Mouse (Mus musculus): ENCODE results near the gene Prps1l1. TPM values are rescaled to one million over a fixed set of nuclear protein-coding genes. Genes with fewer than 3 reads are reported as not detected.

The Prps1l1 gene
- polyA plus RNA-seq, 1 experiment from 2014 or later: not detected

- H3K36me3 ChIP-seq: no peaks in the 10 kb centered on the region
- ATAC-seq (ENCODE audit: insufficient number of reproducible peaks, insufficient read depth, low FRiP score, low TSS enrichment, low read depth): no peak
- no peak overlapping the region for H3K9ac ChIP-seq
- peaks cover 7% of the 10 kb centered on the region; the same call in 1 of the 2 replicates for H3K4me1 ChIP-seq
- no peak overlapping the region for H3K27ac ChIP-seq
- no peaks in the 10 kb centered on the region for H3K9me3 ChIP-seq
- no peak overlapping the region for H3K4me2 ChIP-seq
- no peak overlapping the region for H3K4me3 ChIP-seq
- no peaks in the 10 kb centered on the region for H3K27me3 ChIP-seq
Measured at GRCm38 (mm10) chr12:35005748-35006147, 21.2 kb downstream of the Prps1l1 start.

DNA sequence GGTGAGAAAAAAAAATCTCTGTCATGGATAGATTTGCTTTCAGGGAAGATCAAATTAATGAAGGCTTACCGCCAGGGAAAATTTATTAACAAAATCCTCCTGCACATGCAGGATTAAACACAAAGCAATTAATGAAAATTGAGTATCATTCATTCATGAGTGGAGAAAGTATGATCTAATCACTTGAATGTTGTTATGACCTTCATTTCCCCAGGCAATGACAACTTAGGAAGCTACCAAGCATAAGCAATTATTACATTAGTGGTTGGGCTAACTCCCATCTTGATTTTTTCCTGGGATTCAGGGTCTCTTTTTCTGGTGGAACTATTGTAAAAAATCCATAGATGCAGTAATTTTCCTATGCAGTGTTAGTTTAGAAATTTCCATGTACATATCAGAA lies 23.3 kb downstream of the Prps1l1 start:
- Histone ChIP-seq H3K36me3 (no peaks in the 10 kb centered on the region), H3K4me3 (no peak overlapping the region), H3K4me1 (peaks cover 12% of the 10 kb centered on the region; the same call in 1 of the 2 replicates), H3K9me3 (no peaks in the 10 kb centered on the region), H3K9ac (no peak overlapping the region), H3K4me2 (no peak overlapping the region), H3K27me3 (no peaks in the 10 kb centered on the region), H3K27ac (no peak overlapping the region)
- WGBS: 82% methylated on average over 1 of the region's 1 CpGs
- no peak for ATAC-seq (ENCODE audit: insufficient number of reproducible peaks, insufficient read depth, low FRiP score, low TSS enrichment, low read depth)

- Histone ChIP-seq H3K36me3 (no peaks in the 10 kb centered on the region), H3K27ac (no peak overlapping the region), H3K4me1 (peaks cover 12% of the 10 kb centered on the region; the same call in 1 of the 2 replicates), H3K9me3 (no peaks in the 10 kb centered on the region), H3K4me3 (no peak overlapping the region), H3K27me3 (no peaks in the 10 kb centered on the region), H3K9ac (no peak overlapping the region), H3K4me2 (no peak overlapping the region)
- 59% methylated on average over 11 of the region's 11 CpGs for WGBS
- ATAC-seq (ENCODE audit: insufficient number of reproducible peaks, insufficient read depth, low FRiP score, low TSS enrichment, low read depth): no peak
Measured at GRCm38 (mm10) chr12:35008340-35009137, 24.0 kb downstream of the Prps1l1 start.

- WGBS: 26% methylated on average over 1 of the region's 1 CpGs
Measured at GRCm38 (mm10) chr12:35011462-35011861, 26.9 kb downstream of the Prps1l1 start.

GRCm38 (mm10) chr12:35013950-35014349 lies 29.4 kb downstream of the Prps1l1 start:
- Histone ChIP-seq H3K4me2 (no peak overlapping the region), H3K9ac (no peak overlapping the region)

More at GRCm38 (mm10) chr12:35011462-35011861, 26.9 kb downstream of the Prps1l1 start:
- H3K27ac ChIP-seq: no peak overlapping the region
- no peak overlapping the region for H3K9ac ChIP-seq
- no peak overlapping the region for H3K4me3 ChIP-seq
- no peaks in the 10 kb centered on the region for H3K36me3 ChIP-seq
- no peak for ATAC-seq (ENCODE audit: insufficient number of reproducible peaks, insufficient read depth, low FRiP score, low TSS enrichment, low read depth)
- H3K4me1 ChIP-seq: peaks cover 12% of the 10 kb centered on the region; the same call in 1 of the 2 replicates
- H3K27me3 ChIP-seq: no peaks in the 10 kb centered on the region
- H3K4me2 ChIP-seq: no peak overlapping the region
- H3K9me3 ChIP-seq: no peaks in the 10 kb centered on the region

GRCm38 (mm10) chr12:35016056-35016455 lies 31.5 kb downstream of the Prps1l1 start:
- ATAC-seq (ENCODE audit: insufficient number of reproducible peaks, insufficient read depth, low FRiP score, low TSS enrichment, low read depth): no peak
- Histone ChIP-seq H3K4me1 (0 out of 2 replicates have a peak, but pooled peaks cover 5% of the 10 kb centered on the region), H3K4me2 (no peak overlapping the region), H3K9me3 (no peaks in the 10 kb centered on the region), H3K9ac (no peak overlapping the region), H3K27ac (no peak overlapping the region), H3K4me3 (no peak overlapping the region), H3K27me3 (no peaks in the 10 kb centered on the region), H3K36me3 (no peaks in the 10 kb centered on the region)
- 59% methylated on average over 3 of the region's 3 CpGs for WGBS

More at GRCm38 (mm10) chr12:35013950-35014349, 29.4 kb downstream of the Prps1l1 start:
- no peaks in the 10 kb centered on the region for H3K36me3 ChIP-seq
- no peaks in the 10 kb centered on the region for H3K9me3 ChIP-seq
- no peaks in the 10 kb centered on the region for H3K27me3 ChIP-seq
- no peak overlapping the region for H3K4me3 ChIP-seq
- 0 out of 2 replicates have a peak, but pooled peaks cover 5% of the 10 kb centered on the region for H3K4me1 ChIP-seq
- ATAC-seq (ENCODE audit: insufficient number of reproducible peaks, insufficient read depth, low FRiP score, low TSS enrichment, low read depth): no peak
- 46% methylated on average over 2 of the region's 2 CpGs for WGBS
- no peak overlapping the region for H3K27ac ChIP-seq

- H3K9me3 ChIP-seq: no peaks in the 10 kb centered on the region
Measured at GRCm38 (mm10) chr12:35016481-35017250, 32.1 kb downstream of the Prps1l1 start.

DNA sequence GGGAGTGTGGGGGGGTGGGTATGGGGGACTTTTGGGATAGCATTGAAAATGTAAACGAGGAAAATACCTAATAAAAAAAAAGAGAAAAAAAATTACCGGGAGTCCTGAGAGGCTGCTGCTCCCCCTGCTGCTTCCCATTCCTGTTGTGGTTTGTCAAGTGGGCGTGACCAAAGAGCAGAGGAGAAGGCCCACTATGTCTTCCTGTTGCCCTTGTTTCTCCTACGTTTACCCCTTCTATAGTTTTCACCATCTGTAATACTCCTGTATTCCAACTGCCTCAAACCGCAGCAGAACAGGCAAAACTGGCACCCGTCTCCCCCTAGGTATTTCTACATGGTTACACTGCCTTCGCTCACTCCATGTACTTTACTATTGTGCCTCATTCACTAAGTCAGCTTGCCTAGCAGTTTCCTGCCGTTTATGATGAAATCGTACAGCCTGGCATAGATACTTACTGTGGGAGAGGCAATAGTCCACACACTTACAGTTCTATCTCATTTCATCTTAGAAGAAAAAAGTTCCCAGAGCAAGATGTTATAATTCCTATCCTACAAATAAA lies 34.2 kb downstream of the Prps1l1 start:
- no peaks in the 10 kb centered on the region for H3K9me3 ChIP-seq
- no peak overlapping the region for H3K9ac ChIP-seq
- no peaks in the 10 kb centered on the region for H3K4me1 ChIP-seq
- H3K27ac ChIP-seq: no peak overlapping the region
- no peaks in the 10 kb centered on the region for H3K36me3 ChIP-seq
- no peak for ATAC-seq (ENCODE audit: insufficient number of reproducible peaks, insufficient read depth, low FRiP score, low TSS enrichment, low read depth)
- H3K27me3 ChIP-seq: no peaks in the 10 kb centered on the region
- WGBS: 79% methylated on average over 9 of the region's 9 CpGs
- H3K4me3 ChIP-seq: no peak overlapping the region
- no peak overlapping the region for H3K4me2 ChIP-seq

More at GRCm38 (mm10) chr12:35016481-35017250, 32.1 kb downstream of the Prps1l1 start:
- Histone ChIP-seq H3K4me2 (no peak overlapping the region), H3K27me3 (no peaks in the 10 kb centered on the region), H3K4me1 (0 out of 2 replicates have a peak, but pooled peaks cover 2% of the 10 kb centered on the region), H3K9ac (no peak overlapping the region), H3K4me3 (no peak overlapping the region), H3K27ac (no peak overlapping the region), H3K36me3 (no peaks in the 10 kb centered on the region)
- WGBS: 73% methylated on average over 9 of the region's 9 CpGs
- ATAC-seq (ENCODE audit: insufficient number of reproducible peaks, insufficient read depth, low FRiP score, low TSS enrichment, low read depth): no peak

GRCm38 (mm10) chr12:35021285-35021684 lies 36.7 kb downstream of the Prps1l1 start:
- no peaks in the 10 kb centered on the region for H3K27me3 ChIP-seq
- H3K27ac ChIP-seq: no peak overlapping the region
- no peaks in the 10 kb centered on the region for H3K36me3 ChIP-seq
- no peak overlapping the region for H3K4me2 ChIP-seq
- H3K9ac ChIP-seq: no peak overlapping the region
- 80% methylated on average over 9 of the region's 9 CpGs for WGBS
- no peaks in the 10 kb centered on the region for H3K9me3 ChIP-seq
- H3K4me3 ChIP-seq: no peak overlapping the region
- H3K4me1 ChIP-seq: no peaks in the 10 kb centered on the region
- ATAC-seq (ENCODE audit: insufficient number of reproducible peaks, insufficient read depth, low FRiP score, low TSS enrichment, low read depth): no peak

- Histone ChIP-seq H3K9me3 (no peaks in the 10 kb centered on the region), H3K27ac (no peak overlapping the region), H3K27me3 (no peaks in the 10 kb centered on the region), H3K4me1 (no peaks in the 10 kb centered on the region), H3K9ac (no peak overlapping the region), H3K4me3 (no peak overlapping the region), H3K4me2 (no peak overlapping the region), H3K36me3 (no peaks in the 10 kb centered on the region)
- ATAC-seq (ENCODE audit: insufficient number of reproducible peaks, insufficient read depth, low FRiP score, low TSS enrichment, low read depth): no peak
- WGBS: 41% methylated on average over 10 of the region's 10 CpGs
Measured at GRCm38 (mm10) chr12:35022066-35022465, 37.5 kb downstream of the Prps1l1 start.

GRCm38 (mm10) chr12:35025916-35026432 lies 41.4 kb downstream of the Prps1l1 start:
- Histone ChIP-seq H3K4me3 (no peak overlapping the region), H3K27ac (no peak overlapping the region), H3K36me3 (no peaks in the 10 kb centered on the region), H3K4me1 (no peaks in the 10 kb centered on the region), H3K27me3 (no peaks in the 10 kb centered on the region), H3K9ac (no peak overlapping the region), H3K4me2 (no peak overlapping the region), H3K9me3 (no peaks in the 10 kb centered on the region)
- 74% methylated on average over 4 of the region's 4 CpGs for WGBS
- no peak for ATAC-seq (ENCODE audit: insufficient number of reproducible peaks, insufficient read depth, low FRiP score, low TSS enrichment, low read depth)
